Mouse (Mus musculus) kidney, postnatal 0 days (tissue): ENCODE measurements around the gene Lax1. TPM values are rescaled to one million over a fixed set of nuclear protein-coding genes. Genes with fewer than 3 reads are reported as not detected.

Experiments used
- ATAC-seq: fragments of 200-750 bp; cut with Nextera tagmentation; replicated peaks from 2 replicates; pipeline ENCODE4 v1.8.0; 2017; ENCODE audit warnings: low read depth, moderate number of reproducible peaks, moderate TSS enrichment, moderate library complexity; ENCODE audit not compliant: low FRiP score
- DNase-seq: peaks from one replicate; pipeline ENCODE4 v3.0.0-alpha.2; 2016; ENCODE audit warnings: low spot score
- H3K27ac ChIP-seq: fragments of 300-500 bp; sonication (generic); 2 replicates; pipeline ENCODE4 v1.5.1; 2014; ENCODE audit warnings: mild to moderate bottlenecking
- H3K27me3 ChIP-seq: fragments of 300-500 bp; sonication (generic); 2 replicates; pipeline ENCODE4 v1.6.1; 2014; ENCODE audit warnings: low read length, mixed read lengths; ENCODE audit not compliant: insufficient read depth
- H3K36me3 ChIP-seq: fragments of 300-500 bp; sonication (generic); 2 replicates; pipeline ENCODE4 v1.6.1; 2014; ENCODE audit warnings: low read length, mixed read lengths; ENCODE audit not compliant: insufficient read depth
- H3K4me1 ChIP-seq: fragments of 300-500 bp; sonication (generic); replicated peaks from 2 replicates; pipeline ENCODE4 v1.6.1; 2014; ENCODE audit warnings: antibody characterized with exemption, low read length, mixed read lengths; ENCODE audit not compliant: insufficient read depth
- H3K4me2 ChIP-seq: fragments of 300-500 bp; sonication (generic); 2 replicates; pipeline ENCODE4 v1.6.1; 2014; ENCODE audit warnings: mild to moderate bottlenecking, low read length, moderate library complexity, mixed read lengths
- H3K4me3 ChIP-seq: fragments of 300-500 bp; sonication (generic); replicated peaks from 2 replicates; pipeline ENCODE4 v1.5.1; 2014; ENCODE audit warnings: low read depth, low read length
- H3K9ac ChIP-seq: fragments of 300-500 bp; sonication (generic); 2 replicates; pipeline ENCODE4 v1.6.1; 2014; ENCODE audit warnings: low read depth, low read length
- H3K9me3 ChIP-seq: fragments of 300-500 bp; sonication (generic); replicated peaks from 2 replicates; pipeline ENCODE4 v1.6.1; 2016; ENCODE audit warnings: low read length, inconsistent platforms, mixed read lengths
- CTCF ChIP-seq: IDR thresholded peaks from 2 replicates; pipeline ENCODE4 v1.5.1; 2016; ENCODE audit warnings: antibody characterized with exemption, low read depth, mild to moderate bottlenecking, moderate library complexity
- WGBS: fragments of 180-500 bp; shearing (Covaris S2); extraction: QIAGEN DNeasy Blood & Tissue Kit; methylation state at CpG from one replicate; pipeline ENCODE4 v1.1.7; 2014; 5-methylcytosine and 5-hydroxymethylcytosine counted together
- polyA plus RNA-seq: library from polyadenylated mRNA; unstranded; fragments of >200 nt; fragmentation: Nextera tagmentation; extraction: Ambion mirVana; gene quantifications from 2 replicates; pipeline ENCODE4 v1.2.1, GENCODE M21; 2015

The Lax1 gene
- polyA plus RNA-seq, 1 experiment from 2014 or later: 0.58 TPM

GRCm38 (mm10) chr1:133693536-133694114, 3.7 kb upstream of the Lax1 start:
- no peak for TF ChIP-seq CTCF
- Histone ChIP-seq H3K36me3 (no peaks in the 10 kb centered on the region), H3K27ac (peak overlapping the region; percentile 79; the same call in 1 of the 2 replicates), H3K4me2 (no peak overlapping the region), H3K9ac (no peak overlapping the region), H3K9me3 (no peaks in the 10 kb centered on the region), H3K4me3 (no peak overlapping the region), H3K4me1 (peaks cover 37% of the 10 kb centered on the region), H3K27me3 (no peaks in the 10 kb centered on the region)
- DNase-seq: no peak
- WGBS: 76% methylated on average over 11 of the region's 11 CpGs
- no peak for ATAC-seq

DNA sequence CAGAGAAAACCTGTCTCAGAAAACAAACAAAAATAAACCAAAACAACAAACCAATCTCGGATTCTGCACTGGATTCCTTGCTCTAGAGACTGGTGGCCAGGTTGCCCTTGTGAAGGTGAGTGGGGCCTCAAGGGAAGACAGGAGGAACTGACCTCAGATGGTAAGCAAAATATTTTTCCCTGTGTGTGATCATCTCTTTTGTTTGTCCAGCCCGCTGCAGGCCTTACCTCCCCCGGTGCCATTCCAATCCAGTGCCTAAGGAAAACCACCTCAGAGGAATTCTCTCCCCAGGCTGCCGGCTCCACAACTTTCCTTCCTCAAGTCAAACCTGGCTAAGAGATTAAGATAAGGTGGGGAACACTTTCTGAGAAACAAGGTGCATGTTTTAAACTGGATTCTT, 2.3 kb upstream of the Lax1 start:
- Histone ChIP-seq H3K4me2 (no peak overlapping the region), H3K4me1 (peaks cover 37% of the 10 kb centered on the region), H3K9me3 (no peaks in the 10 kb centered on the region), H3K27me3 (no peaks in the 10 kb centered on the region), H3K27ac (peak overlapping the region; percentile 3), H3K9ac (no peak overlapping the region), H3K4me3 (no peak overlapping the region), H3K36me3 (no peaks in the 10 kb centered on the region)
- ATAC-seq: no peak
- DNase-seq: no peak
- 20% methylated on average over 4 of the region's 4 CpGs for WGBS
- no peak for TF ChIP-seq CTCF

DNA sequence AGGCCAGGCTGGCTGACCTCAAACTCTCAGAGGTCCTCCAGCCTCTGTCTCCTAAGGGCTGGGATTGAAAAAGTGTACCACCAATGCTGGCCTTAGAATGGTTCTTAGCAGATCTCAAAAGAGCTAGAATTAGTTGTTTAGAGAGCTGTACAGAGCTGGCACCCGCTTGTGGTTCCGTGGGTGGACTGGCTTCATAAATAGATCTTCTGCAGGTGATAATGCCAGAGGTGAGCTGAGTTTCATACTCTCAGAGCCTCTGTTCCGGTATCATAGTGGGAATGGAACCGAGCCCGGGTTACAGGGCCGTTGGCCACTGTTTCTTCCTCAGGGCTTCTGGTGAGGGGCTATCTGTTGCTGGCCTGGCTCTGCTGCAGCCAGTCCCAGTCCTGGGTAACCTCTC, 1.1 kb upstream of the Lax1 start:
- peaks cover 28% of the 10 kb centered on the region for H3K4me1 ChIP-seq
- no peaks in the 10 kb centered on the region for H3K27me3 ChIP-seq
- 92% methylated on average over 6 of the region's 6 CpGs for WGBS
- DNase-seq (no peak), ATAC-seq (no peak)
- H3K4me3 ChIP-seq: no peak overlapping the region
- TF ChIP-seq CTCF: no peak
- no peaks in the 10 kb centered on the region for H3K9me3 ChIP-seq
- no peak overlapping the region for H3K9ac ChIP-seq
- H3K36me3 ChIP-seq: no peaks in the 10 kb centered on the region
- no peak overlapping the region for H3K27ac ChIP-seq
- H3K4me2 ChIP-seq: no peak overlapping the region

DNA sequence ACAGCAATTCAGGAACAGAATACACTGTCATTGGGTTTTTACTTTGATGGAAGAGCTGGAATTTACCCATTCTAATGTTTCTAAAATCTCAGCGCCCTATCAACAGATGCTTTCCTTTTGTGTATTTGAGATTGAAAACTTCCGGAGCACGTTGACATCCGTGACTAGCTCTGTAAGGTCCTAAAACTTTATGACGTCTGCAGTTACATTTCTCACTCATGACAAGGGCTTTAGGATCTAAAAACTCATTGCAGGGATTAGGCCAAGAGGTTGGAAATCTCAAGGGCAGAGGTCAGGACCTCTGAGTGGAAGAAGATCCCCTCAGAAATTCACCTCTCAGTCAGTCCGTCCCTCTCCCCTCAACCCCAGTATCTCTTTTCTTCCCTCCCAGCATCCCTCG, 1.6 kb downstream of the Lax1 start:
- Histone ChIP-seq H3K4me3 (no peak overlapping the region), H3K36me3 (no peaks in the 10 kb centered on the region), H3K4me2 (no peak overlapping the region), H3K9ac (no peak overlapping the region), H3K9me3 (no peaks in the 10 kb centered on the region), H3K4me1 (peaks cover 7% of the 10 kb centered on the region), H3K27me3 (no peaks in the 10 kb centered on the region), H3K27ac (no peak overlapping the region)
- no peak for ATAC-seq
- DNase-seq: no peak
- WGBS: 44% methylated on average over 7 of the region's 7 CpGs
- TF ChIP-seq CTCF: no peak

GRCm38 (mm10) chr1:133685749-133686519, 4.0 kb downstream of the Lax1 start:
- no peak overlapping the region for H3K9ac ChIP-seq
- H3K27ac ChIP-seq: peak overlapping the region; percentile 60
- H3K36me3 ChIP-seq: no peaks in the 10 kb centered on the region
- no peak overlapping the region for H3K4me3 ChIP-seq
- peaks cover 7% of the 10 kb centered on the region for H3K4me1 ChIP-seq
- whole genome bisulfite sequencing: 64% methylated on average over 10 of the region's 10 CpGs
- TF ChIP-seq CTCF: no peak
- H3K4me2 ChIP-seq: no peak overlapping the region
- DNase-seq (peak; percentile 58), ATAC-seq (peak; percentile 77)
- H3K27me3 ChIP-seq: no peaks in the 10 kb centered on the region
- H3K9me3 ChIP-seq: no peaks in the 10 kb centered on the region

DNA sequence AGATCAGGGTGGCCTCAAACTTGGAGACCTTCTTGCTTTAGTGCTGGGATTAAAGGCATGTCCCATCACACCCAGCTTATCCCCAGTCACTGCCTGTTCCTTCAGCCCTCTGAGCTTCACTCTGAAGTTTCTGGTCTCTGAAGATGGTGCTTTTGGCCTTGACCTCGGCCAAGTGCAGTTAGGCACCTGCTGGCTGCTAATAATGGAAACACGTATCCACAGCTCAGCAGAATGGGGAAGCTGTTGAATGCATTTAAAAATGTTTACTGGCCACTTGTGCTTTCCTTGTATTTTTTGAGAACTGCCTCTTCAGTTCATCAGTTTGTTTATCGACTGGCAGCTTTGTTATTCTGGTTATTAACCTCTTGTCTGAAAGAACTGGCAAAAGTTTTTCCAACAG, 18.1 kb downstream of the Lax1 start:
- no peaks in the 10 kb centered on the region for H3K36me3 ChIP-seq
- WGBS: 74% methylated on average over 3 of the region's 3 CpGs
- no peak overlapping the region for H3K9ac ChIP-seq
- no peak for ATAC-seq
- no peaks in the 10 kb centered on the region for H3K4me1 ChIP-seq
- no peak overlapping the region for H3K4me3 ChIP-seq
- no peaks in the 10 kb centered on the region for H3K9me3 ChIP-seq
- DNase-seq: no peak
- no peak for TF ChIP-seq CTCF
- H3K27me3 ChIP-seq: no peaks in the 10 kb centered on the region
- H3K4me2 ChIP-seq: no peak overlapping the region
- H3K27ac ChIP-seq: no peak overlapping the region

DNA sequence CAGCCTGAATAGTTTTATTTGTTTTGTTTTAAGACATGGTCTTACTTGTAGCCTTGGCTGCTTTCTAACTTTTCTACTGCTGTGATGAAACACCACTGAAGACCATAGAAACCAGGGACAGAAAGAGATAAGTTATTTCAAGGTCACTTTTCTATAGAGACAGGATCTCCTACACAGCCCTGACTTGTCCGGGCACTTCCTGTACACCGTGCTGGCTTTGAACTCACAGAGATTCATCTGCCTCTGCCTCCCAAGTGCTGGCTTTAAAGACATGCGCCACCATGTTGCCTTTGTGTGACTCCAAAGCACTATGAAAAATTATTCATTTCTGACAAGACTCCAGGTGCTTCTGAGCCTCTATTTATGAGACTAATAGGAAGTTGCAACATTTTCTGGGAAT, 18.6 kb downstream of the Lax1 start:
- H3K27ac ChIP-seq: no peak overlapping the region
- no peak for ATAC-seq
- no peak overlapping the region for H3K4me3 ChIP-seq
- H3K9ac ChIP-seq: no peak overlapping the region
- no peak for TF ChIP-seq CTCF
- H3K27me3 ChIP-seq: no peaks in the 10 kb centered on the region
- H3K4me2 ChIP-seq: no peak overlapping the region
- H3K36me3 ChIP-seq: no peaks in the 10 kb centered on the region
- no peaks in the 10 kb centered on the region for H3K4me1 ChIP-seq
- no peaks in the 10 kb centered on the region for H3K9me3 ChIP-seq
- WGBS: 87% methylated on average over 3 of the region's 3 CpGs
- DNase-seq: no peak
